Comparison of ENCODE assay signal across 22 mouse cellular contexts in the genomic region with DNA sequence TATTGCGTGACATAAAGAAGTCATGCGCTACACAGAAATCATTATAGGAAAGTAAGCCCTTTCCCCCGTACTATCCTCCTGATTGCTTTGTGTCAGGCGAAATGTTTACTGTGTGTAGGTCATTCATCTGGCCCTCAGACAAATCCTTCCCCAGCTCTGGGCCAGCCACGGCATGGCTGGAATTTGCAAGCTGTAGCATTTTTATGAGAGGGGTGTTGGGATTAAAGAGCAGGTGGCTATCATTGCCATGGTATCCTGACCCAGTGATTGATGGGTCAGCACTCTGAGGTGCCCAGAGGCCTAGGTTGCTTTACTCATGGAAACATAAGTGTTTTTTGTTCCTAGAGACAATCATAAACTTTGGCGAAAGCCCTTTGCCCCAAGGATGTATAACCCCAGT. TPM values are rescaled to one million over a fixed set of nuclear protein-coding genes. Genes with fewer than 3 reads are reported as not detected.
"Had no signal": no experiment of that assay in that cellular context is flagged by ENCODE, and none has a peak within 500 bp of the region (broad histone marks: within the 10 kb centered on the region; RNA-seq: fewer than 3 reads in every experiment).

No protein-coding gene starts in this region.

- ATAC-seq: intestine, postnatal 0 days; liver, embryonic 12.5 days; midbrain, embryonic 15.5 days had no signal

- H3K27me3 ChIP-seq: limb, embryonic 13.5 days; lung, embryonic 15.5 days; midbrain, embryonic 12.5 days; midbrain, embryonic 15.5 days; neural tube, embryonic 13.5 days; stomach, embryonic 15.5 days had no signal

- DNase-seq: layer of hippocampus, adult 9-11 months; liver; lung, adult 18-20 months; lung, postnatal 10 days; lung, postnatal 36 days; retina, postnatal 1 day; right cerebral cortex, postnatal 25 days; spleen, adult 18-20 months; thymus, postnatal 25 days had no signal

- H3K36me3 ChIP-seq: limb, embryonic 10.5 days; limb, embryonic 13.5 days; liver, embryonic 12.5 days; liver, embryonic 15.5 days; lung, embryonic 15.5 days; midbrain, embryonic 12.5 days; midbrain, embryonic 15.5 days; neural tube, embryonic 13.5 days; stomach, embryonic 15.5 days had no signal

- H3K9me3 ChIP-seq: limb, embryonic 10.5 days; limb, embryonic 13.5 days; liver, embryonic 12.5 days; liver, embryonic 15.5 days; lung, embryonic 15.5 days; megakaryocyte, embryonic 14.5 days; midbrain, embryonic 12.5 days; midbrain, embryonic 15.5 days; neural tube, embryonic 13.5 days; stomach, embryonic 15.5 days had no signal

- H3K4me3 ChIP-seq: layer of hippocampus, adult 2 months; limb, embryonic 10.5 days; limb, embryonic 13.5 days; liver, embryonic 15.5 days; lung, embryonic 15.5 days; megakaryocyte, embryonic 14.5 days; midbrain, embryonic 12.5 days; midbrain, embryonic 15.5 days; myocyte; neural tube, embryonic 13.5 days; stomach, embryonic 15.5 days had no signal

- H3K9ac ChIP-seq: limb, embryonic 13.5 days; liver, embryonic 15.5 days; lung, embryonic 15.5 days; midbrain, embryonic 12.5 days; midbrain, embryonic 15.5 days; neural tube, embryonic 13.5 days; stomach, embryonic 15.5 days had no signal

- H3K4me1 ChIP-seq: lung, embryonic 15.5 days; megakaryocyte, embryonic 14.5 days; midbrain, embryonic 15.5 days; stomach, embryonic 15.5 days had no signal

- H3K4me2 ChIP-seq: limb, embryonic 13.5 days; lung, embryonic 15.5 days; midbrain, embryonic 12.5 days; midbrain, embryonic 15.5 days; neural tube, embryonic 13.5 days; stomach, embryonic 15.5 days had no signal

- H3K27ac ChIP-seq: layer of hippocampus, adult 2 months; limb, embryonic 10.5 days; limb, embryonic 13.5 days; liver, embryonic 15.5 days; lung, embryonic 15.5 days; midbrain, embryonic 12.5 days; midbrain, embryonic 15.5 days; stomach, embryonic 15.5 days had no signal

RNA-seq across cellular contexts. Expression of gene Slc30a10, which starts 35.2 kb away (rescaled TPM):
- polyA plus RNA-seq: lung, embryonic 15.5 days; myocyte had no signal
